Mouse (Mus musculus) adrenal gland, adult 8-10 months (tissue): Measurements from ENCODE around the gene Pdpr. TPM values are rescaled to one million over a fixed set of nuclear protein-coding genes. Genes with fewer than 3 reads are reported as not detected.
"Not testable (repeated sequence)": the region's sequence is repeated elsewhere in the genome, so short reads cannot be mapped to it uniquely, and the experiment has no call there.

Experiments
- DNase-seq: peaks from one replicate; pipeline ENCODE4 v3.0.0; 2022
- total RNA-seq, 4 experiments: library from RNA; stranded (reverse); gene quantifications; 2 replicates each; pipeline ENCODE4 v1.2.4; 2022

The Pdpr gene
- total RNA-seq, 4 experiments from 2014 or later: 36.7 to 47.4 (median 43.6) TPM

- no peak for DNase-seq
These were observed 2.7 kb upstream of the Pdpr start for GRCm38 (mm10) chr8:111091706-111092105.

GRCm38 (mm10) chr8:111092326-111092725 lies 2.1 kb upstream of the Pdpr start, which contains the start of gene Clec18a:
Clec18a (minus strand) TSS chr8:111092426.
- DNase-seq: not testable (repeated sequence)

- DNase-seq: not testable (repeated sequence)
These were observed 381 bp downstream of the Pdpr start for GRCm38 (mm10) chr8:111094719-111095302.

GRCm38 (mm10) chr8:111114891-111115290 lies 20.5 kb downstream of the Pdpr start:
- DNase-seq: no peak

- DNase-seq: no peak
These were observed 25.1 kb downstream of the Pdpr start for GRCm38 (mm10) chr8:111119481-111119880.

GRCm38 (mm10) chr8:111130756-111131155 lies 36.3 kb downstream of the Pdpr start:
- no peak for DNase-seq

- DNase-seq: no peak
These were observed 48.1 kb downstream of the Pdpr start for GRCm38 (mm10) chr8:111142521-111142920.

GRCm38 (mm10) chr8:111144901-111145459 lies 50.5 kb downstream of the Pdpr start:
- peak; percentile 14 for DNase-seq

- peak; percentile 89 for DNase-seq
These were observed 51.1 kb downstream of the Pdpr start for GRCm38 (mm10) chr8:111145460-111146012.

GRCm38 (mm10) chr8:111155721-111156436 lies 61.4 kb downstream of the Pdpr start:
- no peak for DNase-seq

GRCm38 (mm10) chr8:111157617-111158016 lies 63.2 kb downstream of the Pdpr start:
- peak; percentile 34 for DNase-seq

GRCm38 (mm10) chr8:111171661-111172060 lies 77.2 kb downstream of the Pdpr start:
- DNase-seq: no peak

- peak; percentile 84 for DNase-seq
These were observed 91.1 kb downstream of the Pdpr start for GRCm38 (mm10) chr8:111185472-111185947.

Other genes starting within 250 kb of the Pdpr start
- gene Cog4, start 248.0 kb upstream of the Pdpr start, total RNA-seq: 100 to 1,000 TPM in 1 of 4 experiments, 10 to 100 TPM in 3; 76.3 to 100 (median 88.2) TPM
- 10 to 100 TPM; 68.4 to 87.8 (median 77.1) TPM for gene Sf3b3, start 247.8 kb upstream of the Pdpr start, total RNA-seq
- gene Fuk, start 192.1 kb upstream of the Pdpr start, total RNA-seq: 10 to 100 TPM; 11.1 to 19.0 (median 15.8) TPM
- gene St3gal2, start 174.7 kb upstream of the Pdpr start, total RNA-seq: 10 to 100 TPM; 19.1 to 41.1 (median 27.7) TPM
- gene Ddx19a, start 96.8 kb upstream of the Pdpr start, total RNA-seq: 10 to 100 TPM; 38.7 to 52.2 (median 44.5) TPM
- 10 to 100 TPM; 10.1 to 14.3 (median 12.9) TPM for gene Ddx19b, start 62.9 kb upstream of the Pdpr start, total RNA-seq
- gene Aars, start 61.5 kb upstream of the Pdpr start, total RNA-seq: 100 to 1,000 TPM in 3 of 4 experiments, 10 to 100 TPM in 1; 97.1 to 142 (median 126) TPM
- not detected for gene Exosc6, start 38.3 kb upstream of the Pdpr start, total RNA-seq
- not detected for gene Clec18a, start 2.2 kb upstream of the Pdpr start, total RNA-seq
- gene Glg1, start 164.6 kb downstream of the Pdpr start, total RNA-seq: 100 to 1,000 TPM; 134 to 184 (median 162) TPM
- 10 to 100 TPM; 66.0 to 70.6 (median 68.9) TPM for gene Rfwd3, start 205.6 kb downstream of the Pdpr start, total RNA-seq
- gene Mlkl, start 243.5 kb downstream of the Pdpr start, total RNA-seq: 10 to 100 TPM in 2 of 4 experiments, 1 to 10 TPM in 2; 7.0 to 26.7 (median 11.4) TPM